Mouse (Mus musculus) kidney, adult 2 months (tissue): ENCODE data around the gene Ccz1. TPM values are rescaled to one million over a fixed set of nuclear protein-coding genes. Genes with fewer than 3 reads are reported as not detected.
"Not testable (repeated sequence)": the region's sequence is repeated elsewhere in the genome, so short reads cannot be mapped to it uniquely, and the experiment has no call there.

Experiments
- DNase-seq: peaks from one replicate; pipeline ENCODE4 v3.0.0; 2021
- H3K27ac ChIP-seq: fragments of 200-500 bp; 2 replicates; pipeline ENCODE4 v1.5.1; 2012; ENCODE audit warnings: low read depth, low read length, control low read depth, inconsistent platforms; ENCODE audit not compliant: insufficient read depth
- H3K27me3 ChIP-seq: fragments of 200-500 bp; replicated peaks from 2 replicates; pipeline ENCODE4 v1.6.1; 2012; ENCODE audit warnings: mild to moderate bottlenecking, moderate library complexity, low read length, inconsistent platforms; ENCODE audit not compliant: control insufficient read depth, insufficient read depth
- H3K36me3 ChIP-seq: fragments of 200-500 bp; 2 replicates; pipeline ENCODE4 v1.6.1; 2012; ENCODE audit warnings: mild to moderate bottlenecking, moderate library complexity, low read length, inconsistent platforms; ENCODE audit not compliant: control insufficient read depth, insufficient read depth
- H3K4me1 ChIP-seq: fragments of 200-500 bp; 2 replicates; pipeline ENCODE4 v1.6.1; 2011; ENCODE audit warnings: low read length; ENCODE audit not compliant: control insufficient read depth, insufficient read depth
- H3K4me3 ChIP-seq: fragments of 200-500 bp; 2 replicates; pipeline ENCODE4 v1.5.1; 2011; ENCODE audit warnings: mild to moderate bottlenecking, low read depth, low read length, control low read depth; ENCODE audit not compliant: insufficient read depth
- CTCF ChIP-seq: fragments of 200-500 bp; conservative IDR thresholded peaks from 2 replicates; pipeline ENCODE4 v1.5.1; 2011; ENCODE audit warnings: low read depth, mild to moderate bottlenecking, control low read depth, low read length, moderate library complexity, mixed read lengths; ENCODE audit not compliant: insufficient read depth, insufficient read length
- POLR2A ChIP-seq: fragments of 200-500 bp; IDR thresholded peaks from one replicate; pipeline ENCODE4 v1.6.1; 2011; ENCODE audit warnings: low read depth, low read length, control low read depth
- WGBS: fragments of 180-500 bp; shearing (Covaris S2); methylation state at CpG from one replicate; pipeline ENCODE4 v1.1.7; 2018; 5-methylcytosine and 5-hydroxymethylcytosine counted together
- polyA plus RNA-seq: library from polyadenylated mRNA; depleted of rRNA; stranded (reverse); fragments of >200 nt; gene quantifications from 2 replicates; pipeline ENCODE4 v1.2.3, GENCODE M21; 2012

Ccz1 gene
- polyA plus RNA-seq, 1 experiment, result 17.3 TPM

DNA sequence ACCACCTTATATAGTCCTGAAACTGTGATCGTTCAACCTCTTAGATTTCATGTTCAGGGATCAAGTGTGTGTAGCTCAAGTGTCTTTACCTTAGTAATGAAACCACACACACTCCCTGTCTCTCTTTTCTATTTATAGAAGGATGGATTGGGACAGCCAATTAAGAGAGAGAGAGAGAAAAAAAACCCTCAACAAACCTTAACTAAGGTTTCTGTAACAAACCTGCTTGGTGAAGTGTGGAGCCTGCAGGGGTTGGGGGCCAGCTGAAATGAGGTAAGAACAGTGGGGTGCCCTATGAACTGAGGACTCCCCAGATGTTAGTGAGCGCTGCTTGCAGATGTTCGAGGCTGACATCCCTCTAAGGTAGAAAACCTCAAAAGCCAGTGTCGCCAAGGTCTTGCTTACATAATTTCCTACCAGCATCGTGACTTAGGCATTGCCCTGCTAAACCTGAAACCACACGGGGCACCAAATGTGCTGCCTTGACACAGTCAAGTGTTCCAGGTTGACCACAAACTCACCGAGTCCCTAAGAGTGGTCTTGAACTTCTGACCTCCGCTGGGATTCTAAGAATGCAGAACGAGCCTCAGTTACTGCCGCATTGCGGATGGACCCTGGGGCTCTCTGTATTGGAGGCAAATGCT lies 12.1 kb upstream of the Ccz1 start, which contains the start of gene Ocm:
Gene Ocm (minus strand): TSS at position 51 of the 644 bp plus-strand sequence.
- WGBS, result 47% methylated on average over 11 of the region's 11 CpGs
- no peaks in the 10 kb centered on the region for H3K36me3 ChIP-seq
- H3K27ac ChIP-seq, result no peak within 1 kb of the TSS
- H3K4me1 ChIP-seq, result 0 out of 2 replicates have a peak, but pooled peaks cover under 1% of the 10 kb centered on the region
- no peaks in the 10 kb centered on the region for H3K27me3 ChIP-seq
- H3K4me3 ChIP-seq, result no peak within 1 kb of the TSS
- DNase-seq, result no peak
- TF ChIP-seq POLR2A, result no peak
- TF ChIP-seq CTCF, result no peak

DNA sequence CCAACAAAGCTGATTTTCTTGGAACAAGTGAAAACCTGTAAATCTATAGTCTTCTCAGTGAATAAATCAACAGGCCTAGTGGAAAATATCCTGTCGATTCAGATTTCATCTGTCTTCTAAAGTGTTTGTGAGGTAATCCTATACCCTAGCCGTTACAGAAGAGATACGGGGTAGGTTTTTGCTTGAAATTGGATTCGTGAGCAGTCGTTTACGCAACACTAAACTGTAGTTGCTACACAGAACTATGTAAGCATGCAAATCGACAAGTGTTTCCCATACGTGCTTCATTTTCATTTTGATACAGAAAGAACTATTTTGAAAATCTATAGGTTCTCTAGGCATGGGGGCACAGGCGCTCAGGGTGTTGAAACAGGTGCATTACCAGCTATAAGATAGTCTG lies 1.2 kb upstream of the Ccz1 start:
- DNase-seq, result no peak
- no peak overlapping the region for H3K27ac ChIP-seq
- TF ChIP-seq CTCF (no peak), POLR2A (no peak)
- H3K4me3 ChIP-seq, result no peak overlapping the region
- 65% methylated on average over 9 of the region's 9 CpGs for WGBS
- peaks cover 3% of the 10 kb centered on the region; the same call in 1 of the 2 replicates for H3K4me1 ChIP-seq
- no peaks in the 10 kb centered on the region for H3K27me3 ChIP-seq
- peaks cover 4% of the 10 kb centered on the region for H3K36me3 ChIP-seq

DNA sequence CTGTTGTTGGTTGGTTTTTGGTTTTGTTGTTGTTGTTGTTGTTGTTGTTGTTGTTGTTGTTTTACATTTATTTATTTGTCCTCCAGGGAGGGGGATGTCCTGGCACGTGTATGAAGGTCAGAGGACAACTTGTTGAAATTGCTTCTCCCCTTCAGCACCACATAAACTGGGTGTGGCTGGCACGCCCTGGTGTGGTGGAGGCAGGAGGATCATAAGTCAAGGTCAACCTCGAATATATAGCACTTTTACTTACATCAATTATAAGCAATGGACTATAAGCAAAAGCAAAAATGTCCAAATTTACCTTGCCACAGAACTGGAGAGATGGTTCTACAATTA lies 604 bp upstream of the Ccz1 start:
- TF ChIP-seq CTCF (no peak), POLR2A (no peak)
- H3K4me3 ChIP-seq, result no peak overlapping the region
- 58% methylated on average over 3 of the region's 3 CpGs for WGBS
- no peak for DNase-seq
- H3K27me3 ChIP-seq, result no peaks in the 10 kb centered on the region
- no peak overlapping the region for H3K27ac ChIP-seq
- peaks cover 5% of the 10 kb centered on the region for H3K36me3 ChIP-seq
- H3K4me1 ChIP-seq, result peaks cover 3% of the 10 kb centered on the region; the same call in 1 of the 2 replicates

DNA sequence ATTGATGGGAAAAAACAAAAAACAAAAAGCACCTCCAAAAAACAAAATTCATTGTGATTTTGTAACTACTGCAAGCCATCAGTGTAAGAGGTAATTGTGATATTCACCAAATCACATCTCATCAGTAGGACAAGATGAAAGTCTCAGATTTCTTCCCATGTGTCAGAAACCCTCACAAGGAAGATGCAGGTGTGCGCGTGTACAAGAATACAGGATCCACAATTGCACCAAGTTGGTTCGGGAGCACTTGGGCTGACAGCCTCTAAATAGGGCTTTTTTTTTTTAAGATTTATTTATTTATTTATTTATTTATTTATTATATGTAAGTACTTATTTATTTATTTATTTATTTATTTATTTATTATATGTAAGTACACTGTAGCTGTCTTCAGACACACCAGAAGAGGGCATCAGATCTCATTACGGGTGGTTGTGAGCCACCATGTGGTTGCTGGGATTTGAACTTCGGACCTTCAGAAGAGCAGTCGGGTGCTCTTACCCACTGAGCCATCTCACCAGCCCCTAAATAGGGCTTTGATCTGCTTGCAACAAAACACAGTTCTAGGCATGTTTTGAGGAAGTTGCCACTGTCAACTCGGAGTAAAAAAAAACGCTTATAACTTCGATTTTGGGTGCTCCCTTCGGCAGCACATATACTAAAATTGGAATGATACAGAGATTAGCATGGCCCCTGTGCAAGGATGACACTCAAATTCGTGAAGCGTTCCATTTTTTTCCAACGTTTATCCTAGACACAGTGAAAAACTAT lies 1.1 kb downstream of the Ccz1 start:
- H3K27ac ChIP-seq, H3K4me1 ChIP-seq, H3K36me3 ChIP-seq, H3K27me3 ChIP-seq, DNase-seq, H3K4me3 ChIP-seq: not testable (repeated sequence)
- 44% methylated on average over 12 of the region's 13 CpGs for WGBS

DNA sequence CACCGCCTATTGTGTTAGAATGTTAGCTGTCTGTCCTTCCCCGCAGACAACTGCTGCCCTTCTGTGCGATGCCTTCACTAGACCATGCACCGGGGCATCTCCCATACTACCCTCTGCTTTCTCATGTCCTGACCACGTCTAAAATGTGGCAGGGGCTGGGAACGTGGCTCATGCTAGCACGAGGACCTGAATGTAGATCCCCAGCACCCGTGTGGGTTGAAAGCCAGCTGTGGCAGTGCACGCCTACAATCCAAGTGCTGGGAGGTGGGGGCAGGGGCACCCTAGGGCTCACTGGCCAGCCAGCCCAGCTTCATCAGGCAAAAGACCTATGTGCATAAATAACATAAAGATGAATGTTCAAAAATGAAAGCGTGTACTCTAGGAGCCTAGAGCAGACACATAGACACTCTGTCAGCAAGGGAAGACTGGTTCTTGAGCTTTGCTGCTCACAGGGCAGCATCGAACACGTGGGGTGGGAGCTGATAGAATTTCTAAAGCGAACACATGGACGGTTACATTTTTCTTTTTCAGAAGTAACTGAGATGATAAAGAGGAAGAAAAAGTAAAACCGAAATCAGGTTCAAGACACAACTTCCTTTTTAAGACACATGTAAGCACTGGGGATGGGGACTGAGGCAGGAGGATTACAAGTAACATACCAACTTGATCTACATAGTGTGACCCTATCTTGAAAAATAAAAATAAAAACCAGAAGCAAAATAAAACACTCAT lies 12.1 kb downstream of the Ccz1 start:
- Histone ChIP-seq H3K4me3 (no peak overlapping the region), H3K27me3 (no peaks in the 10 kb centered on the region), H3K4me1 (no peaks in the 10 kb centered on the region), H3K36me3 (peaks cover 7% of the 10 kb centered on the region), H3K27ac (no peak overlapping the region)
- 85% methylated on average over 15 of the region's 15 CpGs for WGBS
- DNase-seq, result no peak
- no peak for TF ChIP-seq CTCF
- TF ChIP-seq POLR2A, result no peak

DNA sequence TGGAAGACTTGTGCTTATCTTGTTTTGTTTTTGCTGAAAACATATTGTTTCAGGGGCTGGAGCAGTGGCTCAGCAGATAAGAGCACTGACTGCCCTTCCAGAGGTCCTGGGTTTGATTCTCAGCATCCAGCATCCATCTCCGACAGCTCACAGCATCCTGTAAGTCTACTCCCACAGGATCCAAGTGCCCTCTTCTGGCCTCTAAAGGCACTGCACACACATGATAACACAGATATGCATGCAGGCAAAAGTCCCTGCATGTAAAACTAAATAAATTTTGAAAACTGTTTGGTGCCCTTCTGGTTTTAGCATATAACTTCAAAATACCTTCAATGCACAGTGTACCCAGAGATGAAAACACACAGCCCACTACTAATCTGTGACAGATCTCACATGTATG lies 15.3 kb downstream of the Ccz1 start:
- no peaks in the 10 kb centered on the region for H3K4me1 ChIP-seq
- no peaks in the 10 kb centered on the region for H3K27me3 ChIP-seq
- H3K4me3 ChIP-seq, result no peak overlapping the region
- DNase-seq, result no peak
- 88% methylated on average over 1 of the region's 1 CpGs for WGBS
- peaks cover 8% of the 10 kb centered on the region for H3K36me3 ChIP-seq
- TF ChIP-seq POLR2A, result no peak
- TF ChIP-seq CTCF, result 0 out of 2 replicates have a peak, but pooled peaks have one; percentile 26
- H3K27ac ChIP-seq, result no peak overlapping the region

DNA sequence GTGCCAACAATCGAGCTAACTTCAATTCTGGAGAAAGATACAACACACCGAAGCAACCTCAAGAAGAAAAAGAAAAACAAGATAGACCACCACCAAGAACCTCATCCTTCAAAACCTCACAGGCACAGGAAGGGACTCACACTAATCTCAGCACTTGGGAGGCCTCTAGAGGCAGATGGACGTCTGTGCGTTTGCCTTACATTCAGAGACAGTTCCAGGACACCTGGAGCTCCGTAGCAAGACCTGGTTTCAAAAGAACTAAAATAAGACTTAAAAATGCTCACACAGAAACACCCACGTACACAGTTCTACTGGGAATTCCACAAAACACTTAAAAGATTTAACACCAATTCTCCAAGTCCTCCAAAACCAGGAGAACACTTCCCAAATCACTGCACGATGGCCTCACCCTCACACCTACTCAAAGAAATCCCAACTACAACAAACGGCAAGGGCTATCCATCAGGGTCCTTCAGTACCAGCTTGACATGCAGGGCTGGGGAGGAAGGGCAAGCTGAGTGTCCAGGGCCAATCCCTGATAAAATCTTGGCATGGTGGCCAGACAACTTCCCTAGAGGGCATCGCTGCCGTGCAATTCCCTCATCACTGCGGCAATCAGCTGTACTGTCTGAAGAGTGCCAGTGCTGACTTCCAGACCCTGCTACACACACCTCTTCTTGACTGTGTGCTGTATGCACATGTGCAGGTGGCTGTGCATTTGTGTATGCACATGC lies 19.9 kb downstream of the Ccz1 start:
- no peak for TF ChIP-seq POLR2A
- TF ChIP-seq CTCF, result no peak; the same call in 1 of the 2 replicates
- Histone ChIP-seq H3K27ac (no peak overlapping the region), H3K4me1 (no peaks in the 10 kb centered on the region), H3K4me3 (no peak overlapping the region), H3K36me3 (peaks cover 15% of the 10 kb centered on the region), H3K27me3 (no peaks in the 10 kb centered on the region)
- no peak for DNase-seq
- 66% methylated on average over 11 of the region's 11 CpGs for WGBS
